Mouse (Mus musculus) hindbrain, embryonic 13.5 days (tissue): ENCODE results near the gene Mat2b. TPM values are rescaled to one million over a fixed set of nuclear protein-coding genes. Genes with fewer than 3 reads are reported as not detected.
"Not testable (repeated sequence)": the region's sequence is repeated elsewhere in the genome, so short reads cannot be mapped to it uniquely, and the experiment has no call there.

Experiments used
- ATAC-seq: fragments of 200-750 bp; cut with Nextera tagmentation; 2 replicates; pipeline ENCODE4 v1.8.0; 2017; ENCODE audit warnings: moderate TSS enrichment; ENCODE audit not compliant: low FRiP score
- H3K27ac ChIP-seq: fragments of 300-500 bp; sonication (generic); 2 replicates; pipeline ENCODE4 v1.5.1; 2015; ENCODE audit warnings: inconsistent platforms, mild to moderate bottlenecking, moderate library complexity
- H3K27me3 ChIP-seq: fragments of 300-500 bp; sonication (generic); 2 replicates; pipeline ENCODE4 v1.6.1; 2015; ENCODE audit warnings: mild to moderate bottlenecking, inconsistent platforms
- H3K36me3 ChIP-seq: fragments of 300-500 bp; sonication (generic); 2 replicates; pipeline ENCODE4 v1.6.1; 2015; ENCODE audit warnings: mild to moderate bottlenecking, inconsistent platforms
- H3K4me1 ChIP-seq: fragments of 300-500 bp; sonication (generic); replicated peaks from 2 replicates; pipeline ENCODE4 v1.6.1; 2015; ENCODE audit warnings: inconsistent platforms
- H3K4me2 ChIP-seq: fragments of 300-500 bp; sonication (generic); 2 replicates; pipeline ENCODE4 v1.6.1; 2015; ENCODE audit warnings: inconsistent platforms, mild to moderate bottlenecking, moderate library complexity
- H3K4me3 ChIP-seq: fragments of 300-500 bp; sonication (generic); 2 replicates; pipeline ENCODE4 v1.5.1; 2015; ENCODE audit warnings: mild to moderate bottlenecking, inconsistent platforms
- H3K9ac ChIP-seq: fragments of 300-500 bp; sonication (generic); 2 replicates; pipeline ENCODE4 v1.6.1; 2015; ENCODE audit warnings: mild to moderate bottlenecking, inconsistent platforms
- H3K9me3 ChIP-seq: fragments of 300-500 bp; sonication (generic); 2 replicates; pipeline ENCODE4 v1.6.1; 2016; ENCODE audit warnings: inconsistent platforms
- WGBS: fragments of 180-500 bp; shearing (Covaris S2); methylation state at CpG from one replicate; pipeline ENCODE4 v1.1.7; 2015; 5-methylcytosine and 5-hydroxymethylcytosine counted together
- polyA plus RNA-seq: library from polyadenylated mRNA; unstranded; fragments of >200 nt; fragmentation: Nextera tagmentation; extraction: Ambion mirVana; gene quantifications from 2 replicates; pipeline ENCODE4 v1.2.1, GENCODE M21; 2015

Gene Mat2b
- 65.8 and 70.0 TPM in 2 replicates for polyA plus RNA-seq

DNA sequence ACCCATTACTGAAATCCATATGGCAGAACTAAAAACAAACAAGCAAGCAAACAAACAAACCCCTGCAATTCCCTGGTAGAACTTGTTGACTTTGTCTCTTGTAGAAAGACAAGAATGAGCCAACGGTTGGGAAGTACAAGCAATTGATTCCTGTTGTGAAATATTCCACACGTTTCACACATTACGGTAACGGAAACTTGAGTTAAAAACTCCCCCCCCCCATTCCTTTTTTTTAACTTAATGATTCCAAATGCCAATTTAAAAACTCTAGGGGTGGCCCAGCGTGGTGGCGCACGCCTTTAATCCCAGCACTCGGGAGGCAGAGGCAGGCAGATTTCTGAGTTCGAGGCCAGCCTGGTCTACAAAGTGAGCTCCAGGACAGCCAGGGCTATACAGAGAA lies at the start of gene Mat2b:
Mat2b (minus strand) TSS at position 101 of the 400 bp plus-strand sequence.
- H3K9me3 ChIP-seq: no peaks in the 10 kb centered on the region
- H3K27me3 ChIP-seq: no peaks in the 10 kb centered on the region
- ATAC-seq: no peak
- no peaks in the 10 kb centered on the region for H3K36me3 ChIP-seq
- 83% methylated on average over 9 of the region's 9 CpGs for WGBS
- peak within 1 kb of the TSS; percentile 96 for H3K4me2 ChIP-seq
- H3K4me1 ChIP-seq: peaks cover 32% of the 10 kb centered on the region
- peak within 1 kb of the TSS; percentile 89 for H3K4me3 ChIP-seq
- peak within 1 kb of the TSS; percentile 81 for H3K9ac ChIP-seq
- H3K27ac ChIP-seq: peak within 1 kb of the TSS; percentile 93

DNA sequence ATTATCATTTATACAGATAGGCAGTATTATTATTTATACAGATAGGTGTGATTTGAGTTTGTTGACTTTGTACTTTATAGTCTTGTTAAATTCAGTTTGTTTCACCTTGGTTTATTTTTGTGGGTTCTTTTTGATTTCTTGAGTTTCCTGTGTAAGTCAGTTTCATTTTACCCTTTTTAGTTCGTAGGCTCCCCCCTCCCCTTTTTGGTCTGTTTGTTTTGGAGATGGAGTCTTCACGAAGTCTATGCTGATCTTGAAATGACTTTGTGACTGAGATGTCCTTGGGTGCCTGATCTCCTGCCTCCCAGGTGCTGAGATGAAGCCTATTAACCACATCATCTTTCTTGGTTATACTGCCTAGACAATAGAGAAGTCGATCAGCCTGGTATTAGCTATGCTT lies 49.3 kb upstream of the Mat2b start:
- Histone ChIP-seq H3K27me3 (no peaks in the 10 kb centered on the region), H3K9me3 (no peaks in the 10 kb centered on the region), H3K4me3 (no peak overlapping the region), H3K4me1 (no peaks in the 10 kb centered on the region), H3K9ac (no peak overlapping the region), H3K36me3 (peaks cover 20% of the 10 kb centered on the region), H3K27ac (no peak overlapping the region), H3K4me2 (no peak overlapping the region)
- WGBS: 89% methylated on average over 3 of the region's 3 CpGs
- ATAC-seq: no peak

DNA sequence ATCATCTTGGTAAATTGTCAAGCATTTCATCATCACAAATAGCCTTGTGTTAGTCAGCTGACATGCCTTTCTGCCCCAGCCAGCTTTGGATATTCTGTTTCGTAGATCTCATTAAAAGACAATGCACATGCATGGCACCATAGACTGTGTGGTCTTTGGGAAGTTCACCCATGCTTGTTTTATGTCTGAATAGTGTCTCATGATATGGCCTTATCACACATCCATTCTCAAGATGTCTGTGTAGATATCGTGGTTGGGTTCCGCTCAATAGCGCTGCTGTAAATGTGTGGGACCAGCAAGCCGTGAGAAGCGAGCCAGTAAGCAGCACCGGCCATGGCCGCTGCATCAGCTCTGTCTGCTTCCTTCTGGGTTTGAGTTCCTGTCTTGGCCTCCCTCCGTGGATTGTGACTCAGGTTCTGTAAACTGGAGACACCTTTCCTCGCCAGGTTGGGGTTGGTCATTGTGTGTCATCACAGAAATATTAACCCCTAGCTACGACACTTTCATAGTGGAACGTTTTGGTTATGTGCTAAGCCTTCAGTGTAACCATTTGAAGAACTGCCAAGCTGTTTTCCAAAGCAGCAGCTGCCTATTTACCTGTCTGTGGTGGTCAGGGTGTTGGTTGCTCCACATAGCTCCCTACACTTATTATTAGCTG lies 46.7 kb upstream of the Mat2b start:
- Histone ChIP-seq H3K9me3 (no peaks in the 10 kb centered on the region), H3K27ac (no peak overlapping the region), H3K4me3 (no peak overlapping the region), H3K36me3 (peaks cover 43% of the 10 kb centered on the region), H3K9ac (no peak overlapping the region), H3K4me1 (no peaks in the 10 kb centered on the region), H3K27me3 (no peaks in the 10 kb centered on the region), H3K4me2 (no peak overlapping the region)
- no peak for ATAC-seq
- 93% methylated on average over 12 of the region's 12 CpGs for WGBS

DNA sequence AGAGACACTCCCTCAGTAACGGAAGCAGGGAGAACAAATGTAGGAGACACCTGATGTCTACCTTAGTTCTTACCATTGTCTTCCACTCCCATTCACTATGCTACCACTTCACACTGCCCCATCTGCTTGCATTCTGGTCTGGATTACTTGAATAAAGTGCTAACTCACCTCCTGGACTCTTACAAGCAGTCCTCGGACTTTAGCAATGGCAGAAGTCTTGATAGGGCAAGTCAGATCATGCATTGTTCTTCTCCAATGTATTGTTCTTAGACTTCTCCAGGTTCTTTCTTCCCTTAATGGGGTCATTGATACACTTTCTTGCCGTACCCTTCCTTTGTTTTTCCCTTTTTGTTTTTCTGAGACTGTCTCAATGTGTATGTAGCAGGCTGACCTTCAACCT lies 42.4 kb upstream of the Mat2b start:
- Histone ChIP-seq H3K4me2 (no peak overlapping the region), H3K27me3 (no peaks in the 10 kb centered on the region), H3K4me1 (peaks cover 20% of the 10 kb centered on the region), H3K9ac (no peak overlapping the region), H3K4me3 (no peak overlapping the region), H3K36me3 (peaks cover 47% of the 10 kb centered on the region), H3K9me3 (no peaks in the 10 kb centered on the region), H3K27ac (no peak overlapping the region)
- WGBS: 92% methylated on average over 3 of the region's 3 CpGs
- ATAC-seq: no peak

DNA sequence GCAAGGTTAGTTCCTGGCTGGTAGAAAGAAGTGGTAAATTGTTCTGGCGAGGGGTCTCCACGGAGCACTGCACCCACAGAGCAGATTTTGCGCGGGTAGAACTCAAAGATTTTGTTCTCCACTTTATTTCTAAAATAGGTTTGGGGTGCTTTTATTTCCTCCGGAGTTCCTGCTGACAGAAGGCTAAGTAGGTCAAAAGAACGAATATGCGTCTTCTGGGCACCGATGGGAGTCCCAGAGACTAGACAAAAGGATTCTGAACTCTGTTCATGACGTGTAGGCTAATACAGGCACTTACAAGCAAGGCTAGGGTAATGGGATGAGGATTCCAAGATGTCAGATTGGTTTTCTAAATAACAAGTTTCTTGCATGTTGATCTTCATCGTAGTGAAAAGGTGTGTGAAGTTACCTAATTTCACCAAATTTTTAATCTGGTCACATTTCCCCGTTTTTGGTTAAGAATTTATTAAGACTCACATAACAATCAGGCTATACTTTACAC lies 39.3 kb upstream of the Mat2b start:
- Histone ChIP-seq H3K9ac (peak overlapping the region; percentile 96), H3K4me3 (peak overlapping the region; percentile 92), H3K9me3 (no peaks in the 10 kb centered on the region), H3K4me1 (peaks cover 28% of the 10 kb centered on the region), H3K27ac (peak overlapping the region; percentile 77), H3K27me3 (no peaks in the 10 kb centered on the region), H3K36me3 (peaks cover 27% of the 10 kb centered on the region), H3K4me2 (peak overlapping the region; percentile 86)
- no peak for ATAC-seq
- 6% methylated on average over 11 of the region's 11 CpGs for WGBS

DNA sequence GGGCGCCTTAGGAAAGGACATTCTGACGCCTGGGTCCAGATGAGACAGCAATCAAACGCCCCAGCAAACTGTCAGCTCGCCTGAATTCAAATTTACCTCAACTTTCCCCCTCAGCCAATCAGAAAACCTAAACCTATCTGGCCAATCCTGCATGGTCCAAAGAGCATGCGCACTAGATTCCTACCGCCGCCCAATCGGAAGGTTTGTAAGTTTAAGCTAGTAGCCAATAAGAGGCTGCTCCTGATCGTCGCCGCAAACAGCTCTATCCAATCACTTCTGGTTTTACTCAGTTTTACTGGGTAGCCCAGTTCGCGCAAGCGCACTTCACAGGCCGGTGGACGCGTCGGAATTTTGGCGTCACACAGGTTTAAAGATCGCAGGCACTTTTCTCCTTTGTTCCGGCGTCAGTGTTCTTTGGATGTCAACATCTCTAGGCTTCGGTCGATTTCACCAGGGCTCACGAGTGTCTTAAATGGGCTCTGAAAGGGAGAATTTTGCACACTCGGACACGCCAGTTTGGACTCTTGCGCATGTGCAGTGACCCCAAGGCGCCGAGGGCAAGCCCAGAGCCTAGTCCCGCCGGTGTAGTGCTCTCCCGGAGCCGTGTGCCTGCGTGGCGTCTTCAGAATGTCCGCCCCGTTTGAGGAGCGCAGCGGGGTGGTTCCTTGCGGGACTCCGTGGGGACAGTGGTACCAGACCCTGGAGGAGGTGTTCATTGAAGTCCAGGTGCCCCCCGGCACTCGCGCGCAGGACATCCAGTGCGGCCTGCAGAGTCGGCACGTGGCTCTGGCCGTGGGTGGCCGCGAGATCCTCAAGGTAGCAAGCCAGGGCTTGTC lies 38.6 kb upstream of the Mat2b start, which contains the start of the genes Hmmr and Nudcd2:
Hmmr (minus strand) TSS at position 84 of the 836 bp plus-strand sequence.
Nudcd2 (plus strand) TSS at position 329 of the 836 bp plus-strand sequence.
- H3K36me3 ChIP-seq: peaks cover 24% of the 10 kb centered on the region
- peak within 1 kb of the TSS; percentile 77 for H3K27ac ChIP-seq
- peak within 1 kb of the TSS; percentile 96 for H3K9ac ChIP-seq
- peaks cover 28% of the 10 kb centered on the region for H3K4me1 ChIP-seq
- ATAC-seq: peak; percentile 99
- H3K4me2 ChIP-seq: peak within 1 kb of the TSS; percentile 86
- H3K9me3 ChIP-seq: no peaks in the 10 kb centered on the region
- WGBS: under 1% methylated on average over 52 of the region's 52 CpGs
- H3K27me3 ChIP-seq: no peaks in the 10 kb centered on the region
- H3K4me3 ChIP-seq: peak within 1 kb of the TSS; percentile 92

DNA sequence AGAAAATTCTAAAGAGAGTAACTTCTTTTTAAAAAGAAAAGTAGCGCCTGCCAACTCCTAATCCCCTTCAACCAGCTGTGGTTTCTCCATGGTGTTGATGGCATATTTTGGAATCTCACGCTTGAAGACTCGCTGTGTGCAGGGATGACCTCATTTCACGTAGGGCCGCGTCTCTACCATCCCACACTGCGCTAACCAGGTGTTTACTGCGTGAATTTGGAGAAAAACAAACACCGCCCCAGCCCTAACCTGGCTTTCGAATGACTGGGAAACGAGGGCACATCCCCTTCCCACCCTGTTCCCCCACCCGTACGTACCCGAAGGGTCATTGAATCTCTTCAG lies 38.0 kb upstream of the Mat2b start:
- Histone ChIP-seq H3K27me3 (no peaks in the 10 kb centered on the region), H3K4me2 (peak overlapping the region; percentile 61), H3K4me3 (peak overlapping the region; percentile 92), H3K27ac (no peak overlapping the region), H3K9me3 (no peaks in the 10 kb centered on the region), H3K36me3 (peaks cover 20% of the 10 kb centered on the region), H3K9ac (peak overlapping the region; percentile 21; the same call in 1 of the 2 replicates), H3K4me1 (peaks cover 28% of the 10 kb centered on the region)
- WGBS: 1% methylated on average over 14 of the region's 14 CpGs
- no peak for ATAC-seq

DNA sequence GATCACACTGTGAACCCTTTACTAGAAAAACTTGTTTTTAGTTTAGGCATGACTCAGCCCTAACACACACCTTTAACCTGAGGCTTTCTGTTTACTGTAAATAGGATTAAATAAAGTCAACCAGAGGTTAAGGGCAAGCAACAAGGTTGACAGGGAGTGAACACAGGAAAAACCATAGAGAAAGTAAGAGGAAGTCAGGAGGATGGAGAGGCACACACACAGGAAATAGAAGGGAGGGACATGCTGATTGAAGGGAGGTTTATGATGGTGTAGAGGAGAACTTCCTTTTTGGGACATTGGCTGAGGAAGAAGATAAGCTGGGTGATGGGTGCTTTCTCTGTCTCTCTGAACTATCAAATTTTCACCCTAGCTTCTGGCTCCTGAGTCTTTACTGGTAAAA lies 23.3 kb upstream of the Mat2b start:
- H3K36me3 ChIP-seq: peaks cover 20% of the 10 kb centered on the region
- H3K4me2 ChIP-seq: no peak overlapping the region
- no peak overlapping the region for H3K4me3 ChIP-seq
- ATAC-seq: no peak
- no peaks in the 10 kb centered on the region for H3K9me3 ChIP-seq
- H3K4me1 ChIP-seq: no peaks in the 10 kb centered on the region
- no peak overlapping the region for H3K9ac ChIP-seq
- no peak overlapping the region for H3K27ac ChIP-seq
- no peaks in the 10 kb centered on the region for H3K27me3 ChIP-seq

DNA sequence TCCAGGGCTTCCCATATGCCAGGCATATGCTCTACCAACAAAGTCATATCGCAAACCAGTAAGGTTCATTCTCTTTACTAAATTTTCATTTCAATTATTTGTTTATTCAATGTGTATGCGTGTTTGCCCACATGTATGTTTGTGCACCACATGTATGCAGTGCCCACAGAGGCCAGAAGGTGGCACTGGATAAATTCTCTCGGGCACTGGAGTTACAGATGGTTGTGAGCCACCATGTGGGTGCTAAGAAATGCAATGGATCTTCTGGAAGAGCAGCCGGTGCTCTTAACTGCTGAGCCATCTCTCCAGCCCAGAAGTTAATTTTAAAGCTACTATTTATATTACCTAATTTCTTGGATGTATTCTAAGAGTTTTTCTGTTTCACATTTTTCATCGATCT lies 20.5 kb upstream of the Mat2b start:
- Histone ChIP-seq H3K9ac (no peak overlapping the region), H3K27me3 (no peaks in the 10 kb centered on the region), H3K9me3 (no peaks in the 10 kb centered on the region), H3K27ac (no peak overlapping the region), H3K4me1 (no peaks in the 10 kb centered on the region), H3K36me3 (0 out of 2 replicates have a peak, but pooled peaks cover 10% of the 10 kb centered on the region), H3K4me3 (no peak overlapping the region), H3K4me2 (no peak overlapping the region)
- ATAC-seq: no peak
- WGBS: 98% methylated on average over 5 of the region's 5 CpGs

DNA sequence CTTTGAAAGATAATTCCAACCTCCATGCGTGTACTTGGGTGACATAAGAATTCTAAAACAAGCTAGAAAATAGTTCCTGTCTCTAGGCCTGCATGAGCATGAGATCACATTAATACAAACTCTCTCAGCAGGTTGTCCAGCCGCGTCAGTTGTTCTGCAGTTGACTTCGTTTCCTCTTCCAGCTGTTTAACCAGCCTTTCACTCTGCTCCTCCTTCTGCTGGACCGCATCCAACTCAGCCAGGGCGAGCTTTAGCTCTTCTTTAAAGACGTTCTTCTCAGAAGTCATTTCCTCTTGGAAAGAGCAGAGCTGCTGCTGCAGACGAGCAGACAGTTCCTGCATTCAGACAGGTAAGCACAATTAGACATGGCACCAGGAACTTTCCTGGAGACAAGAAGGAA lies 18.9 kb upstream of the Mat2b start:
- no peak overlapping the region for H3K4me3 ChIP-seq
- H3K9me3 ChIP-seq: no peaks in the 10 kb centered on the region
- H3K9ac ChIP-seq: no peak overlapping the region
- WGBS: 85% methylated on average over 8 of the region's 8 CpGs
- H3K36me3 ChIP-seq: peaks cover 7% of the 10 kb centered on the region; the same call in 1 of the 2 replicates
- H3K4me2 ChIP-seq: no peak overlapping the region
- ATAC-seq: no peak
- no peak overlapping the region for H3K27ac ChIP-seq
- no peaks in the 10 kb centered on the region for H3K4me1 ChIP-seq
- H3K27me3 ChIP-seq: no peaks in the 10 kb centered on the region

DNA sequence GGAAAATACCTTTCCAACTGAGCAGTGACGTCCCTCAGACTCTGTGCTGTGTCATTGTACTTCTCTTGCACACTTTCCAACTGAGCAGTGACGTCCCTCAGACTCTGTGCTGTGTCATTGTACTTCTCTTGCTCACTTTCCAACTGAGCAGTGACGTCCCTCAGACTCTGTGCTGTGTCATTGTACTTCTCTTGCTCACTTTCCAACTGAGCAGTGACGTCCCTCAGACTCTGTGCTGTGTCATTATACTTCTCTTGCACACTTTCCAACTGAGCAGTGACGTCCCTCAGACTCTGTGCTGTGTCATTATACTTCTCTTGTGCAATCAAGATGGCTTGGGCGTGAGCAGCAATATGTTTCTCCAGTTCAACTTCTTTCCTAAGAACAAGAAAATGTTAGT lies 14.9 kb upstream of the Mat2b start:
- H3K4me1 ChIP-seq, H3K4me2 ChIP-seq, H3K4me3 ChIP-seq, H3K27me3 ChIP-seq, H3K9me3 ChIP-seq, H3K36me3 ChIP-seq, ATAC-seq, H3K27ac ChIP-seq, H3K9ac ChIP-seq: not testable (repeated sequence)
- 89% methylated on average over 6 of the region's 6 CpGs for WGBS

DNA sequence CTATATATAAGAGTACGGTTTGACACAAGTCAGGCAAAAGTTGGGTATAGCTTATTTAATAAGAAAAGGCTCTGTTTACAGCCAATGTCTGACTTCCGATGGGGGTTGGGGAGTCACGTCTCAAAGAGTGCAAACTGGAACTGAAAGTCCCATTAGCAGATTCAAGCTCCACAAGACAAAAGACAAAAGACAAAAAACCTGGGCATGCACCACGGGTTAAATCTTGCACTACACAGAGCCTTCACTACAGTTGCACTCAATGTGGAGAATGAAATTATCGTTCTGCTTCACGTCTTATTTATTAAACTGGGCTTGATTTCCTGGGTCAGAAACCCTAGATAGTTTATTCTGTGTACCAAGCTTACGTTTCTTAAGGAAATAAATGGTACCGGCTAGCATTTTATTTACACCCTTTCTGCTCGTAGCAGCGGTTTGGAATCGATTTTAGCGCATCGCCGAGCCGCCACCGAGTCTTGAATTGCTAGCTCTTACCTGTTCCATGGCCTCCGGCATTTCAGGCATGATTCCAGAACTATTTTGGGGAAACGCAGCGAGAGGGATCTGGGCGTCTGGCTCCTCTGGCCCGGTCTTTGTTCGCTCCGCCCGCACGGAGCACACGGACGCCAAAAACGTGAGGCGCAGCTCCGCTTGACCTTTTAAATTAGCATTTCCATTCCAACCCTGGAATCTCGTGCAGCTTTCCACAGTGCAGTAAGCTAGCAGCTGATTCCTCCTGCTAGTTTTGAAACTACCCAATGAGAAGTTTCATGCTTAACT lies 504 bp downstream of the Mat2b start:
- WGBS: under 1% methylated on average over 31 of the region's 31 CpGs
- Histone ChIP-seq H3K9ac (peak overlapping the region; percentile 81), H3K9me3 (no peaks in the 10 kb centered on the region), H3K36me3 (no peaks in the 10 kb centered on the region), H3K4me2 (peak overlapping the region; percentile 96), H3K27ac (peak overlapping the region; percentile 93), H3K4me3 (peak overlapping the region; percentile 89), H3K4me1 (peaks cover 37% of the 10 kb centered on the region), H3K27me3 (no peaks in the 10 kb centered on the region)
- ATAC-seq: peak; percentile 50
